Mouse (Mus musculus) lung, postnatal 0 days (tissue): ENCODE results near the gene Phf10. TPM values are rescaled to one million over a fixed set of nuclear protein-coding genes. Genes with fewer than 3 reads are reported as not detected.
A peak's percentile ranks its signal among the peaks of the same experiment; 100 is the strongest.
"Not testable (repeated sequence)": the region's sequence is repeated elsewhere in the genome, so short reads cannot be mapped to it uniquely, and the experiment has no call there.

Experiments used
- ATAC-seq: fragments of 200-750 bp; cut with Nextera tagmentation; 2 replicates; pipeline ENCODE4 v1.8.0; 2017; ENCODE audit warnings: moderate library complexity
- DNase-seq: peaks from one replicate; pipeline ENCODE4 v3.0.0-alpha.2; 2016; ENCODE audit warnings: low spot score
- H3K27ac ChIP-seq: fragments of 300-500 bp; sonication (generic); 2 replicates; pipeline ENCODE4 v1.5.1; 2014; ENCODE audit warnings: antibody characterized with exemption, mild to moderate bottlenecking, low read length, mixed read lengths
- H3K27me3 ChIP-seq: fragments of 300-500 bp; sonication (generic); replicated peaks from 2 replicates; pipeline ENCODE4 v1.6.1; 2014; ENCODE audit warnings: low read length, mixed read lengths; ENCODE audit not compliant: insufficient read depth
- H3K36me3 ChIP-seq: fragments of 300-500 bp; sonication (generic); 2 replicates; pipeline ENCODE4 v1.6.1; 2014; ENCODE audit warnings: low read length, mixed read lengths; ENCODE audit not compliant: insufficient read depth
- H3K4me1 ChIP-seq: fragments of 300-500 bp; sonication (generic); 2 replicates; pipeline ENCODE4 v1.6.1; 2014; ENCODE audit warnings: antibody characterized with exemption, low read depth, low read length, mixed read lengths; ENCODE audit not compliant: insufficient read depth
- H3K4me2 ChIP-seq: fragments of 300-500 bp; sonication (generic); replicated peaks from 2 replicates; pipeline ENCODE4 v1.6.1; 2014; ENCODE audit warnings: low read depth, mild to moderate bottlenecking, low read length, moderate library complexity, mixed read lengths
- H3K4me3 ChIP-seq: fragments of 300-500 bp; sonication (generic); 2 replicates; pipeline ENCODE4 v1.5.1; 2014; ENCODE audit warnings: low read depth, low read length
- H3K9ac ChIP-seq: fragments of 300-500 bp; sonication (generic); replicated peaks from 2 replicates; pipeline ENCODE4 v1.6.1; 2014; ENCODE audit warnings: low read depth, mild to moderate bottlenecking
- H3K9me3 ChIP-seq: fragments of 300-500 bp; sonication (generic); 2 replicates; pipeline ENCODE4 v1.6.1; 2016; ENCODE audit warnings: low read length, mixed read lengths
- CTCF ChIP-seq: IDR thresholded peaks from 2 replicates; pipeline ENCODE4 v1.5.1; 2016; ENCODE audit warnings: antibody characterized with exemption, mild to moderate bottlenecking
- EP300 ChIP-seq: IDR thresholded peaks from 2 replicates; pipeline ENCODE4 v1.6.1; 2016; ENCODE audit warnings: antibody characterized with exemption, mild to moderate bottlenecking, control low read depth
- WGBS: fragments of 180-500 bp; shearing (Covaris S2); extraction: QIAGEN DNeasy Blood & Tissue Kit; methylation state at CpG from one replicate; pipeline ENCODE4 v1.1.7; 2014; 5-methylcytosine and 5-hydroxymethylcytosine counted together
- polyA plus RNA-seq: library from polyadenylated mRNA; unstranded; fragments of >200 nt; fragmentation: Nextera tagmentation; extraction: Ambion mirVana; gene quantifications from 2 replicates; pipeline ENCODE4 v1.2.1, GENCODE M21; 2015

Gene Phf10
- polyA plus RNA-seq, 1 experiment from 2014 or later = 32.5 TPM

- no peaks in the 10 kb centered on the region for H3K9me3 ChIP-seq
- H3K27me3 ChIP-seq = no peaks in the 10 kb centered on the region
- H3K4me1 ChIP-seq = peaks cover 2% of the 10 kb centered on the region; the same call in 1 of the 2 replicates
- DNase-seq (no peak), ATAC-seq (no peak)
- TF ChIP-seq CTCF = no peak
- TF ChIP-seq EP300 = no peak
- no peak overlapping the region for H3K27ac ChIP-seq
- H3K9ac ChIP-seq = no peak overlapping the region
- no peak overlapping the region for H3K4me2 ChIP-seq
- peaks cover 6% of the 10 kb centered on the region; the same call in 1 of the 2 replicates for H3K36me3 ChIP-seq
- H3K4me3 ChIP-seq = no peak overlapping the region
- 85% methylated on average over 5 of the region's 5 CpGs for WGBS
Observed at GRCm38 (mm10) chr17:14958686-14959327, 2.3 kb downstream of the Phf10 start.

GRCm38 (mm10) chr17:14953452-14953851, 7.6 kb downstream of the Phf10 start:
- WGBS = 79% methylated on average over 8 of the region's 8 CpGs
- no peak for ATAC-seq
- H3K4me1 ChIP-seq = no peaks in the 10 kb centered on the region
- DNase-seq = no peak
- H3K4me3 ChIP-seq = no peak overlapping the region
- no peak overlapping the region for H3K27ac ChIP-seq
- H3K4me2 ChIP-seq = no peak overlapping the region
- no peaks in the 10 kb centered on the region for H3K9me3 ChIP-seq
- H3K9ac ChIP-seq = no peak overlapping the region
- TF ChIP-seq CTCF (no peak), EP300 (no peak)
- H3K27me3 ChIP-seq = no peaks in the 10 kb centered on the region
- H3K36me3 ChIP-seq = peaks cover 16% of the 10 kb centered on the region; the same call in 1 of the 2 replicates

GRCm38 (mm10) chr17:14949161-14949827, 11.8 kb downstream of the Phf10 start:
- DNase-seq (no peak), ATAC-seq (no peak)
- no peak overlapping the region for H3K27ac ChIP-seq
- no peaks in the 10 kb centered on the region for H3K27me3 ChIP-seq
- no peak overlapping the region for H3K4me2 ChIP-seq
- WGBS = 77% methylated on average over 7 of the region's 7 CpGs
- H3K9ac ChIP-seq = no peak overlapping the region
- peaks cover 15% of the 10 kb centered on the region; the same call in 1 of the 2 replicates for H3K36me3 ChIP-seq
- no peaks in the 10 kb centered on the region for H3K9me3 ChIP-seq
- no peak overlapping the region for H3K4me3 ChIP-seq
- 0 out of 2 replicates have a peak, but pooled peaks cover 3% of the 10 kb centered on the region for H3K4me1 ChIP-seq
- TF ChIP-seq CTCF = no peak
- TF ChIP-seq EP300 = no peak

GRCm38 (mm10) chr17:14944551-14944950, 16.5 kb downstream of the Phf10 start:
- peaks cover 9% of the 10 kb centered on the region; the same call in 1 of the 2 replicates for H3K4me1 ChIP-seq
- H3K27ac ChIP-seq = no peak overlapping the region
- TF ChIP-seq CTCF (no peak), EP300 (no peak)
- DNase-seq (no peak), ATAC-seq (no peak)
- no peaks in the 10 kb centered on the region for H3K9me3 ChIP-seq
- no peaks in the 10 kb centered on the region for H3K27me3 ChIP-seq
- no peak overlapping the region for H3K4me2 ChIP-seq
- no peak overlapping the region for H3K9ac ChIP-seq
- no peak overlapping the region for H3K4me3 ChIP-seq
- 94% methylated on average over 1 of the region's 1 CpGs for WGBS
- peaks cover 5% of the 10 kb centered on the region; the same call in 1 of the 2 replicates for H3K36me3 ChIP-seq

- TF ChIP-seq EP300 = no peak
- no peak for TF ChIP-seq CTCF
- Histone ChIP-seq H3K27ac (peak overlapping the region; percentile 86), H3K4me1 (peaks cover 9% of the 10 kb centered on the region; the same call in 1 of the 2 replicates), H3K9ac (peak overlapping the region; percentile 86), H3K4me2 (peak overlapping the region; percentile 96), H3K4me3 (peak overlapping the region; percentile 84), H3K27me3 (no peaks in the 10 kb centered on the region), H3K9me3 (no peaks in the 10 kb centered on the region), H3K36me3 (no peaks in the 10 kb centered on the region)
- ATAC-seq = no peak
- no peak for DNase-seq
- 9% methylated on average over 16 of the region's 16 CpGs for WGBS
Observed at GRCm38 (mm10) chr17:14943729-14944059, 17.4 kb downstream of the Phf10 start.

GRCm38 (mm10) chr17:14943009-14943728, 17.9 kb downstream of the Phf10 start, which contains the start of the genes Wdr27 and 1600012H06Rik:
Wdr27 (minus strand) TSS chr17:14943158.
1600012H06Rik (plus strand) TSS chr17:14943184.
- Histone ChIP-seq H3K9ac (peak within 1 kb of the TSS; percentile 86), H3K4me1 (peaks cover 9% of the 10 kb centered on the region; the same call in 1 of the 2 replicates), H3K4me3 (peak within 1 kb of the TSS; percentile 84), H3K36me3 (no peaks in the 10 kb centered on the region), H3K9me3 (no peaks in the 10 kb centered on the region), H3K27ac (peak within 1 kb of the TSS; percentile 86), H3K4me2 (peak within 1 kb of the TSS; percentile 96), H3K27me3 (no peaks in the 10 kb centered on the region)
- ATAC-seq = peak; percentile 99
- peak; percentile 99 for DNase-seq
- WGBS = under 1% methylated on average over 48 of the region's 54 CpGs
- peak; percentile 87 for TF ChIP-seq EP300
- peak; percentile 1; the same call in 1 of the 2 replicates for TF ChIP-seq CTCF

GRCm38 (mm10) chr17:14942181-14942580, 18.9 kb downstream of the Phf10 start:
- not testable (repeated sequence) for H3K4me3 ChIP-seq

More at GRCm38 (mm10) chr17:14942181-14942580, 18.9 kb downstream of the Phf10 start:
- not testable (repeated sequence) for H3K9me3 ChIP-seq, ATAC-seq, H3K27me3 ChIP-seq, H3K36me3 ChIP-seq, H3K4me1 ChIP-seq, DNase-seq
- peak overlapping the region; percentile 86 for H3K9ac ChIP-seq
- H3K4me2 ChIP-seq = peak overlapping the region; percentile 96
- peak overlapping the region; percentile 71; the same call in 1 of the 2 replicates for H3K27ac ChIP-seq
- 65% methylated on average over 6 of the region's 6 CpGs for whole genome bisulfite sequencing
